Mouse (Mus musculus) forebrain, embryonic 14.5 days (tissue): Measurements from ENCODE around the gene Mapk7. TPM values are rescaled to one million over a fixed set of nuclear protein-coding genes. Genes with fewer than 3 reads are reported as not detected.
A peak's percentile ranks its signal among the peaks of the same experiment; 100 is the strongest.

Experiments
- ATAC-seq: fragments of 200-750 bp; cut with Nextera tagmentation; 2 replicates; pipeline ENCODE4 v1.8.0; 2017; ENCODE audit warnings: mild to moderate bottlenecking, moderate library complexity
- DNase-seq: peaks from one replicate; pipeline ENCODE4 v3.0.0-alpha.2; 2015; ENCODE audit warnings: low spot score
- H3K27ac ChIP-seq: fragments of 300-500 bp; sonication (generic); 2 replicates; pipeline ENCODE4 v1.5.1; 2014; ENCODE audit warnings: low read depth, mild to moderate bottlenecking, control low read depth, low read length, moderate library complexity
- H3K27me3 ChIP-seq: fragments of 300-500 bp; sonication (generic); replicated peaks from 2 replicates; pipeline ENCODE4 v1.6.1; 2014; ENCODE audit warnings: low read length, control low read depth, mixed read lengths; ENCODE audit not compliant: control insufficient read depth, insufficient read depth
- H3K36me3 ChIP-seq: fragments of 300-500 bp; sonication (generic); 2 replicates; pipeline ENCODE4 v1.6.1; 2014; ENCODE audit warnings: low read length, control low read depth; ENCODE audit not compliant: control insufficient read depth, insufficient read depth
- H3K4me1 ChIP-seq: fragments of 300-500 bp; sonication (generic); 2 replicates; pipeline ENCODE4 v1.6.1; 2014; ENCODE audit warnings: antibody characterized with exemption, low read length, control low read depth; ENCODE audit not compliant: control insufficient read depth, insufficient read depth
- H3K4me2 ChIP-seq: fragments of 300-500 bp; sonication (generic); 2 replicates; pipeline ENCODE4 v1.6.1; 2014; ENCODE audit warnings: mild to moderate bottlenecking, control low read depth, low read length
- H3K4me3 ChIP-seq: fragments of 300-500 bp; sonication (generic); 2 replicates; pipeline ENCODE4 v1.5.1; 2014; ENCODE audit warnings: low read depth, low read length, control low read depth
- H3K9ac ChIP-seq: fragments of 300-500 bp; sonication (generic); 2 replicates; pipeline ENCODE4 v1.6.1; 2014; ENCODE audit warnings: mild to moderate bottlenecking, low read length, control low read depth, moderate library complexity
- H3K9me3 ChIP-seq: fragments of 300-500 bp; sonication (generic); replicated peaks from 2 replicates; pipeline ENCODE4 v1.6.1; 2016; ENCODE audit warnings: low read length, control low read depth, mixed read lengths; ENCODE audit not compliant: control insufficient read depth
- WGBS: fragments of 180-500 bp; shearing (Covaris S2); extraction: QIAGEN DNeasy Blood & Tissue Kit; methylation state at CpG from one replicate; pipeline ENCODE4 v1.1.7; 2014; 5-methylcytosine and 5-hydroxymethylcytosine counted together
- polyA plus RNA-seq: library from polyadenylated mRNA; unstranded; fragments of >200 nt; fragmentation: Nextera tagmentation; extraction: Ambion mirVana; gene quantifications from 2 replicates; pipeline ENCODE4 v1.2.1, GENCODE M21; 2014

Mapk7 gene
- polyA plus RNA-seq, 1 experiment from 2014 or later: 59.0 TPM

GRCm38 (mm10) chr11:61486458-61487219 is 7.6 kb downstream of the Mapk7 start:
- Histone ChIP-seq H3K4me3 (peak overlapping the region; percentile 16; the same call in 1 of the 2 replicates), H3K9ac (no peak overlapping the region), H3K9me3 (no peaks in the 10 kb centered on the region), H3K36me3 (peaks cover 43% of the 10 kb centered on the region), H3K4me1 (peaks cover 36% of the 10 kb centered on the region), H3K27me3 (no peaks in the 10 kb centered on the region), H3K27ac (peak overlapping the region; percentile 15; the same call in 1 of the 2 replicates), H3K4me2 (peak overlapping the region; percentile 46)
- 92% methylated on average over 14 of the region's 14 CpGs for WGBS
- no peak for DNase-seq
- no peak for ATAC-seq

GRCm38 (mm10) chr11:61485541-61486457 is 8.4 kb downstream of the Mapk7 start:
- H3K27ac ChIP-seq: peak overlapping the region; percentile 96
- no peaks in the 10 kb centered on the region for H3K9me3 ChIP-seq
- WGBS: 64% methylated on average over 22 of the region's 22 CpGs
- H3K4me2 ChIP-seq: peak overlapping the region; percentile 46
- peaks cover 36% of the 10 kb centered on the region for H3K4me1 ChIP-seq
- H3K4me3 ChIP-seq: peak overlapping the region; percentile 16
- DNase-seq: no peak
- H3K36me3 ChIP-seq: peaks cover 35% of the 10 kb centered on the region
- no peak for ATAC-seq
- peak overlapping the region; percentile 43 for H3K9ac ChIP-seq
- no peaks in the 10 kb centered on the region for H3K27me3 ChIP-seq

- Histone ChIP-seq H3K9ac (peak within 1 kb of the TSS; percentile 47), H3K4me1 (peaks cover 36% of the 10 kb centered on the region), H3K4me2 (peak within 1 kb of the TSS; percentile 46), H3K4me3 (peak within 1 kb of the TSS; percentile 16), H3K27me3 (no peaks in the 10 kb centered on the region), H3K36me3 (peaks cover 25% of the 10 kb centered on the region), H3K9me3 (no peaks in the 10 kb centered on the region), H3K27ac (peak within 1 kb of the TSS; percentile 96)
- WGBS: 4% methylated on average over 19 of the region's 20 CpGs
- peak; percentile 93 for DNase-seq
- peak; percentile 90 for ATAC-seq
These were observed 9.3 kb downstream of the Mapk7 start, which contains the start of gene Mfap4 for GRCm38 (mm10) chr11:61484613-61485540. Mfap4 (plus strand) TSS chr11:61485431.

GRCm38 (mm10) chr11:61484256-61484612 is 10.0 kb downstream of the Mapk7 start:
- H3K27me3 ChIP-seq: no peaks in the 10 kb centered on the region
- peak overlapping the region; percentile 96 for H3K27ac ChIP-seq
- peak; percentile 52 for DNase-seq
- H3K36me3 ChIP-seq: peaks cover 19% of the 10 kb centered on the region
- WGBS: 12% methylated on average over 10 of the region's 10 CpGs
- peak; percentile 11 for ATAC-seq
- no peak overlapping the region for H3K4me3 ChIP-seq
- H3K9ac ChIP-seq: peak overlapping the region; percentile 47; the same call in 1 of the 2 replicates
- H3K9me3 ChIP-seq: no peaks in the 10 kb centered on the region
- peak overlapping the region; percentile 33; the same call in 1 of the 2 replicates for H3K4me2 ChIP-seq
- peaks cover 36% of the 10 kb centered on the region for H3K4me1 ChIP-seq

GRCm38 (mm10) chr11:61483226-61483845 is 10.9 kb downstream of the Mapk7 start:
- 29% methylated on average over 13 of the region's 13 CpGs for WGBS
- Histone ChIP-seq H3K36me3 (peaks cover 10% of the 10 kb centered on the region), H3K9me3 (no peaks in the 10 kb centered on the region), H3K4me3 (no peak overlapping the region), H3K4me2 (no peak overlapping the region), H3K9ac (no peak overlapping the region), H3K27ac (peak overlapping the region; percentile 96), H3K4me1 (peaks cover 36% of the 10 kb centered on the region), H3K27me3 (no peaks in the 10 kb centered on the region)
- ATAC-seq (no peak), DNase-seq (peak; percentile 78)

- Histone ChIP-seq H3K36me3 (no peaks in the 10 kb centered on the region), H3K27ac (no peak overlapping the region), H3K27me3 (no peaks in the 10 kb centered on the region), H3K4me3 (no peak overlapping the region), H3K9me3 (no peaks in the 10 kb centered on the region), H3K9ac (no peak overlapping the region), H3K4me1 (peaks cover 30% of the 10 kb centered on the region), H3K4me2 (no peak overlapping the region)
- WGBS: 75% methylated on average over 9 of the region's 9 CpGs
- no peak for ATAC-seq
- no peak for DNase-seq
These were observed 12.7 kb downstream of the Mapk7 start for GRCm38 (mm10) chr11:61481239-61482090.

GRCm38 (mm10) chr11:61478788-61479187 is 15.4 kb downstream of the Mapk7 start:
- no peak overlapping the region for H3K4me3 ChIP-seq
- no peaks in the 10 kb centered on the region for H3K9me3 ChIP-seq
- DNase-seq (no peak), ATAC-seq (no peak)
- H3K4me2 ChIP-seq: no peak overlapping the region
- peaks cover 9% of the 10 kb centered on the region; the same call in 1 of the 2 replicates for H3K4me1 ChIP-seq
- H3K36me3 ChIP-seq: no peaks in the 10 kb centered on the region
- H3K27ac ChIP-seq: no peak overlapping the region
- H3K27me3 ChIP-seq: no peaks in the 10 kb centered on the region
- no peak overlapping the region for H3K9ac ChIP-seq
- WGBS: 85% methylated on average over 4 of the region's 4 CpGs
